Mouse (Mus musculus): ENCODE measurements around the gene Tcaf3.

- TF ChIP-seq POLR2A (IDR thresholded peaks at IDR 0.05; ENCODE audit: control insufficient read depth in 1 of 2, insufficient read depth in 1 of 2, low read depth in 1 of 2, low read length in 2 of 2, poor library complexity in 1 of 2) (no peak), GABPA (IDR thresholded peaks at IDR 0.05; ENCODE audit: low read depth, low read length) (no peak), CTCF (IDR thresholded peaks at IDR 0.05 in 2 of 3, conservative IDR thresholded peaks at IDR 0.05 in 1 of 3; ENCODE audit: control insufficient read depth in 1 of 3, insufficient read depth in 1 of 3, low read depth in 2 of 3, low read length in 3 of 3, poor library complexity in 1 of 3, severe bottlenecking in 1 of 3) (no peak), TBP (IDR thresholded peaks at IDR 0.05; ENCODE audit: low read depth, low read length) (no peak), UBTF (IDR thresholded peaks at IDR 0.05; ENCODE audit: borderline replicate concordance, insufficient read depth, low read depth, low read length) (no peak), RCOR1 (IDR thresholded peaks at IDR 0.05; ENCODE audit: low read depth, low read length) (no peak), E2F4 (IDR thresholded peaks at IDR 0.05; ENCODE audit: borderline replicate concordance, low read depth, low read length) (no peak), SIN3A (IDR thresholded peaks at IDR 0.05; ENCODE audit: low read length) (no peak), RAD21 (IDR thresholded peaks at IDR 0.05; ENCODE audit: low read depth, low read length) (no peak), CHD1 (IDR thresholded peaks at IDR 0.05; ENCODE audit: low read depth, low read length) (no peak), MAFK (IDR thresholded peaks at IDR 0.05; ENCODE audit: borderline replicate concordance, low read depth, low read length) (no peak), USF1 (IDR thresholded peaks at IDR 0.05; ENCODE audit: low read depth, low read length) (no peak), BHLHE40 (IDR thresholded peaks at IDR 0.05; ENCODE audit: borderline replicate concordance, low read depth, low read length) (no peak), ZNF384 (IDR thresholded peaks at IDR 0.05; ENCODE audit: low read depth, low read length) (no peak)
These were observed 29.3 kb downstream of the Tcaf3 start for GRCm38 (mm10) chr6:42568205-42568604.

Measured in MEL (cell line).